Mouse (Mus musculus) E14TG2a.4 (cell line): Measurements from ENCODE around the gene Acer3.

Experiments used
- CTCF ChIP-seq: conservative IDR thresholded peaks from 2 replicates; pipeline ENCODE4 v1.5.1; 2014; ENCODE audit warnings: low read length
- NANOG ChIP-seq: IDR thresholded peaks from 2 replicates; pipeline ENCODE4 v1.6.1; 2014; ENCODE audit warnings: borderline replicate concordance, low read length, mixed read lengths

DNA sequence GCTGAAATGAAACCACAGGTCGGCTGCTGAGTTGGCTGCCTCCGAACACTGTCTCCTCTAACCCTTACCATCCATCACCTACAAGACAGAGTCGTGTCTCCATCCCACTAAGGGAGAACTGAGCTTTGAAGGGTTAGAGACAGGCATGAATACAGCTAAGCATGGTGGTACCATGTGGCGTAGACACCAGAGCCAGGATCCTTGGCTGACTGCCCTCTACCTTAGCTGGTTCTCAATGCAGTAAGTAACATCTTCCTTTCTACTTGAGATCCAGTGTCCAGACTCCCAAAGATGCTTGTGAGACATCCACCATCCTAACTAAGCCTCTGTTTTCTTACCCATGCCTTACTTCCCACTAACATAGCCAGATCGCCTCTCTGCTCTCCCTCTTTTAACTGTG is 32.6 kb upstream of the Acer3 start:
- no peak for TF ChIP-seq NANOG
- TF ChIP-seq CTCF, result no peak
